Mouse (Mus musculus) limb, embryonic 14.5 days (tissue): ENCODE measurements at regions not wholly inside any gene's neighbourhood (a gene's known extent, or its start where the extent isn't known, plus 50 kb on each side); places are given as distances from the start of the nearest gene placed in this dataset.
A peak's percentile ranks its signal among the peaks of the same experiment; 100 is the strongest.
"Not testable (repeated sequence)": the region's sequence is repeated elsewhere in the genome, so short reads cannot be mapped to it uniquely, and the experiment has no call there.

Experiments used
- ATAC-seq: fragments of 200-750 bp; cut with Nextera tagmentation; 2 replicates; pipeline ENCODE4 v1.8.0; 2017; ENCODE audit warnings: low read depth, moderate number of reproducible peaks, moderate TSS enrichment; ENCODE audit not compliant: low FRiP score
- DNase-seq: peaks from one replicate; pipeline ENCODE4 v3.0.0-alpha.2; 2015; ENCODE audit warnings: low spot score
- H3K27ac ChIP-seq: fragments of 300-500 bp; sonication (generic); replicated peaks from 2 replicates; pipeline ENCODE4 v1.5.1; 2014; ENCODE audit warnings: low read depth, mild to moderate bottlenecking, low read length, moderate library complexity, mixed read lengths
- H3K27me3 ChIP-seq: fragments of 300-500 bp; sonication (generic); 2 replicates; pipeline ENCODE4 v1.6.1; 2014; ENCODE audit warnings: low read length, mixed read lengths; ENCODE audit not compliant: control insufficient read depth, insufficient read depth
- H3K36me3 ChIP-seq: fragments of 300-500 bp; sonication (generic); 2 replicates; pipeline ENCODE4 v1.6.1; 2014; ENCODE audit warnings: mild to moderate bottlenecking, low read length, moderate library complexity, mixed read lengths; ENCODE audit not compliant: control insufficient read depth, insufficient read depth
- H3K4me1 ChIP-seq: fragments of 300-500 bp; sonication (generic); 2 replicates; pipeline ENCODE4 v1.6.1; 2014; ENCODE audit warnings: antibody characterized with exemption, low read length, mixed read lengths; ENCODE audit not compliant: control insufficient read depth, insufficient read depth
- H3K4me2 ChIP-seq: fragments of 300-500 bp; sonication (generic); replicated peaks from 2 replicates; pipeline ENCODE4 v1.6.1; 2014; ENCODE audit warnings: low read depth, mild to moderate bottlenecking, low read length, moderate library complexity; ENCODE audit not compliant: severe bottlenecking
- H3K4me3 ChIP-seq: fragments of 300-500 bp; sonication (generic); replicated peaks from 2 replicates; pipeline ENCODE4 v1.5.1; 2014; ENCODE audit warnings: low read length
- H3K9ac ChIP-seq: fragments of 300-500 bp; sonication (generic); 2 replicates; pipeline ENCODE4 v1.6.1; 2014; ENCODE audit warnings: mild to moderate bottlenecking, low read depth, low read length, moderate library complexity; ENCODE audit not compliant: severe bottlenecking
- H3K9me3 ChIP-seq: fragments of 300-500 bp; sonication (generic); 2 replicates; pipeline ENCODE4 v1.6.1; 2016; ENCODE audit warnings: low read length; ENCODE audit not compliant: control insufficient read depth
- POLR2A ChIP-seq: fragments of 200-500 bp; IDR thresholded peaks from 2 replicates; pipeline ENCODE4 v1.8.0; 2012; ENCODE audit warnings: inconsistent platforms, mild to moderate bottlenecking, moderate library complexity, borderline replicate concordance; ENCODE audit not compliant: insufficient read depth, insufficient read length; ENCODE audit errors: extremely low read depth
- WGBS: fragments of 180-500 bp; shearing (Covaris S2); extraction: QIAGEN DNeasy Blood & Tissue Kit; methylation state at CpG from one replicate; pipeline ENCODE4 v1.1.7; 2014; 5-methylcytosine and 5-hydroxymethylcytosine counted together

DNA sequence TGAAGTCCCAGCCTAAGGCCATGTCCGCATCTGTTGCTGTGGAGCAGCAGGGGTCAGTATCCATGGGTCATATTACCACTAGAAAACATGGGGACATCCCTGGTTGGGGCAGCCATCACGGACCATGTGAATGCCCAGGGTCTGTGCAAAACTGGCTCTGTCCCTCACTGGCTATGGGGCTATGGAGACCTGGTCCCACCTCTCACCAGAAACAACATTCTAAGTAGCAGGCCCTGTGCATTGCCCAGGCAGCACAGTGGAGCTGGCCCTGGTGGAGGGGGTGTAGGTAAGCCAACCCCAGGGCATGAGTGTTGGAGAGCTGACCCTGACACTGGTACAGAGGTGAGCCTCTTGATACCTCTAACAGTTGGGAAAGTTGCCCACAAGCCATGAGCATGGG is 213.7 kb downstream of the Macc1 start:
- ATAC-seq: no peak
- DNase-seq: no peak
- no peaks in the 10 kb centered on the region for H3K9me3 ChIP-seq
- H3K27ac ChIP-seq: no peak overlapping the region
- TF ChIP-seq POLR2A: no peak
- H3K36me3 ChIP-seq: no peaks in the 10 kb centered on the region
- no peak overlapping the region for H3K4me3 ChIP-seq
- H3K4me2 ChIP-seq: no peak overlapping the region
- H3K9ac ChIP-seq: no peak overlapping the region
- 83% methylated on average over 2 of the region's 2 CpGs for WGBS
- H3K4me1 ChIP-seq: no peaks in the 10 kb centered on the region
- H3K27me3 ChIP-seq: no peaks in the 10 kb centered on the region

DNA sequence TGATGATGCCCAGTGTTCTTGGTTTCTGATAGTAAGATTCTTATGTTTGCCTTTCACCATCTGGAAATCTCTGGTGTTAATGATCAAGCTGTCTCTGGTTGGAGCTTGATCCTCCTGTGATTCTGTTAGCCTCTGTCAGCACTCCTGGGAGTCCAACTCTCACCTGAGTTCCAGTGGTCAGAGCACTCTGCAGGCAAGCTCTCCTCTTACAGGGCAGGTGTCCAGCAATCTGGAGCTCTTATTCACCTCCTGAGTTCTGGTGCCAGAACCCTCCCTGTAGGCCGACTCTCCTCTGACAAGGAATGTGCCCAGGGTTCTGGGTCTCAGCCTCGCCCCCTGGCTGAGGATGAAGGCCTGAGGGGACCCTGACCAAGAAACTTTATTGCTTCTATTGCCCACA is 234.3 kb downstream of the Macc1 start:
- H3K4me2 ChIP-seq, H3K4me3 ChIP-seq, H3K36me3 ChIP-seq, DNase-seq, ATAC-seq, H3K27me3 ChIP-seq, H3K9ac ChIP-seq, H3K4me1 ChIP-seq, H3K9me3 ChIP-seq, H3K27ac ChIP-seq: not testable (repeated sequence)
- WGBS: 80% methylated on average over 2 of the region's 2 CpGs

DNA sequence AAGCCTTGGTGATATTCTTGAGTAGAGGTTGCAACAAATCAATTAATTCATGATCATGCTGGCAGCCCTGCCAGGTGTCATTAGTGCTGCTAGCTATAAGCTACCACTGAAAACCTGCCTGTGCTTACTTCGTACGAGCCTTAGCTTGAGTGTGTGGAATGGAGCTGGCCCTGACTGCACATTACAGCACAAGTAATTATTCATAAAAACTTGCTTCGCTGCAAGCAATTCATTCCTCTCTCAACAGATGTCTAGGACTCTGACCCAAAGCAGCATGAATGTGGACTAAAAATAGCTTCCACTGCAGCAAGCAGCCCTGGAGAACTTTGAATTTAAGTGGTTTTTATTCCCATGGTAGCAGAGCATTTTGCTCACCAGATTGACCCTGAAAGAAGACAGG is 262.6 kb downstream of the Macc1 start:
- DNase-seq (peak; percentile 69), ATAC-seq (peak; percentile 88)
- 18% methylated on average over 3 of the region's 3 CpGs for WGBS

DNA sequence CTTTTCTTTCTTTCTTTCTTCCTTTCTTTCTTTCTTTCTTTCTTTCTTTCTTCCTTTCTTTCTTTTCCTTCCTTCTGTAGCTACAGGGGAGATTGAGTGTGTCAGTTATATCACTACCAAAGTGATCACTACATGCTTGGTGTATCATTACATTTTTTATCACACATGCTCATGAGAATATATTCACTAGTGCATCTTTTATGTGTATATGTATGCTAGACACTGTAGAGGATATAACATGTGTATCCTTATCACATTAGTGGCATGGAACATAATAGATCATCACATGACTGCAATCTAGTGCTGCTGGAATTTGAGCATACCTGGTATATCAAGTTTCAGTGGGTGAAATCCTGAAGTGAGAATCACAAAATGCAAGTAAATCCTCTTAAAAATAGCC is 263.2 kb downstream of the Macc1 start:
- no peak overlapping the region for H3K4me2 ChIP-seq
- DNase-seq (no peak), ATAC-seq (no peak)
- H3K9me3 ChIP-seq: no peaks in the 10 kb centered on the region
- TF ChIP-seq POLR2A: no peak
- no peaks in the 10 kb centered on the region for H3K27me3 ChIP-seq
- no peak overlapping the region for H3K9ac ChIP-seq
- 0 out of 2 replicates have a peak, but pooled peaks cover 7% of the 10 kb centered on the region for H3K4me1 ChIP-seq
- H3K36me3 ChIP-seq: no peaks in the 10 kb centered on the region
- no peak overlapping the region for H3K27ac ChIP-seq
- no peak overlapping the region for H3K4me3 ChIP-seq

More for the DNA sequence above, 262.6 kb downstream of the Macc1 start:
- Histone ChIP-seq H3K27me3 (no peaks in the 10 kb centered on the region), H3K4me3 (no peak overlapping the region), H3K4me2 (no peak overlapping the region), H3K9me3 (peaks cover 1% of the 10 kb centered on the region; the same call in 1 of the 2 replicates), H3K36me3 (no peaks in the 10 kb centered on the region), H3K27ac (peak overlapping the region; percentile 33; the same call in 1 of the 2 replicates), H3K4me1 (0 out of 2 replicates have a peak, but pooled peaks cover 7% of the 10 kb centered on the region), H3K9ac (no peak overlapping the region)
- no peak for TF ChIP-seq POLR2A

DNA sequence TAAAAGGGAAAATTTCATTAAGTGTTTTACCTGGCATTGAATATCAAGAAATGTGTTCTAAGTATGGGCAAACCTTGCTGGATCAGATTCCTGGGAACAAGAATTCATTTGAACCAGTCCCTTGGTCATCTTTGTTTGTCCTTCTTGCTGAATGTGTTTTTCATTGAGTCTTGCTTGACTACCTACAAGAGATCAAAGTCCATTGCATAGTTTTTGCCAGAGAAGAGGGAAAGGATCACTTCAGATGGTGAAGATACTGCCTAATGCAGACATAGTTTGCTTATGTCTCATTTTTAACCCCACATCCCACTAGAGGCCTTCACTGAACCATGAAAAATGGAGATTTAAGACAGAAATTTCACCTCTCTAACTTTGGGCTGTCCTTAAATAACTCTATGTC is 287.3 kb downstream of the Macc1 start:
- ATAC-seq (no peak), DNase-seq (no peak)
- H3K9me3 ChIP-seq: no peaks in the 10 kb centered on the region
- no peak overlapping the region for H3K9ac ChIP-seq
- no peak overlapping the region for H3K4me3 ChIP-seq
- H3K4me2 ChIP-seq: no peak overlapping the region
- no peak for TF ChIP-seq POLR2A
- no peaks in the 10 kb centered on the region for H3K27me3 ChIP-seq
- no peaks in the 10 kb centered on the region for H3K36me3 ChIP-seq
- no peak overlapping the region for H3K27ac ChIP-seq
- no peaks in the 10 kb centered on the region for H3K4me1 ChIP-seq

DNA sequence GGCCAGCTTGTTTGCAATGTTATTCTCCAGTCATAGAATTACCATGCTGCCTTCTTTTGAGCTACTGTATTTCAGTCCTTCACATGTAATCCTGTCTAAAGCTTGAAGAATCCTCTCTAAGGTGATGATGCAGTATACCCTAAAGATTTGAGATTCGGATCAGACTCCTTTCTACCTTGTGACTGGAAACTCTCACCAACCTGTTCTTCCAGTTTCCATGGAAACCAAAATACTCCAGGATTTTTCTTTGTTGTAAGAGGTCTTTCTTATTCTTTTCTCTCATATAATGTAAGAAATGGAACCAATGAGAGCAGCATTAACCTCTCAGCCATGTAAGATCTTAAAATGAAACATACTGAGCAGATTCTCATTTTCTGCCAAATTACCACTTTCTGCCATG is 310.2 kb downstream of the Macc1 start:
- no peak overlapping the region for H3K4me3 ChIP-seq
- H3K36me3 ChIP-seq: no peaks in the 10 kb centered on the region
- H3K9me3 ChIP-seq: no peaks in the 10 kb centered on the region
- H3K27me3 ChIP-seq: no peaks in the 10 kb centered on the region
- H3K9ac ChIP-seq: no peak overlapping the region
- WGBS: 66% methylated on average over 1 of the region's 1 CpGs
- no peak overlapping the region for H3K4me2 ChIP-seq
- no peak overlapping the region for H3K27ac ChIP-seq
- ATAC-seq (no peak), DNase-seq (no peak)
- TF ChIP-seq POLR2A: no peak
- H3K4me1 ChIP-seq: no peaks in the 10 kb centered on the region
